Mouse (Mus musculus) cortical plate, adult 2 months (tissue): ENCODE data around the gene Ccdc86.
A peak's percentile ranks its signal among the peaks of the same experiment; 100 is the strongest.

Source experiments
- CTCF ChIP-seq: fragments of 200-500 bp; IDR thresholded peaks from 2 replicates; pipeline ENCODE4 v1.5.1; 2011; ENCODE audit warnings: mild to moderate bottlenecking, control low read depth, low read length; ENCODE audit not compliant: insufficient read depth; ENCODE audit errors: extremely low read depth
- POLR2A ChIP-seq: fragments of 200-500 bp; IDR thresholded peaks from 2 replicates; pipeline ENCODE4 v1.6.1; 2011; ENCODE audit warnings: mild to moderate bottlenecking, low read length, control low read depth; ENCODE audit not compliant: insufficient read depth; ENCODE audit errors: extremely low read depth

DNA sequence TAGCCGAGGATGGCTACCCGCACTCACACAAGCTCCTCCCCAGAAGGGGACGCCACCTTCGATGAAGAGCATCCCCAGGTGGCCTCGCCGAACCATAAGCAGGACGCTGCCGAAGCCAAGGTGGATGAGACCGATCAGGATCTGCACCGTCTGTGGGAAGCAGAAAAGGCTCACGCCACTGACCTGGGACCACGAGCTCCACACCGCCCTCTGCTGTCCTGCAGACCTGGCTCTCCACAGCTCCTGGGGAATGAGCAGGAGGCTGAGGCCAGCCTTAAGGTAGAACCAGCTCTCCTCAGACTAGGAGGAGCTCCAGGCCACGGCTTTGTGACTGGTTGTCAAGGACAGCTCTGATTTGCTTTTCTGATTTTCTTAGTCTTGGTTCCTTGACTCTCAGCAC lies 34.1 kb upstream of the Ccdc86 start:
- TF ChIP-seq POLR2A (no peak), CTCF (peak; percentile 33; the same call in 1 of the 2 replicates)
